Mouse (Mus musculus): ENCODE data around the gene Ppp1r8. TPM values are rescaled to one million over a fixed set of nuclear protein-coding genes. Genes with fewer than 3 reads are reported as not detected.

The Ppp1r8 gene
- polyA plus RNA-seq, 1 experiment: 59.9 TPM

DNA sequence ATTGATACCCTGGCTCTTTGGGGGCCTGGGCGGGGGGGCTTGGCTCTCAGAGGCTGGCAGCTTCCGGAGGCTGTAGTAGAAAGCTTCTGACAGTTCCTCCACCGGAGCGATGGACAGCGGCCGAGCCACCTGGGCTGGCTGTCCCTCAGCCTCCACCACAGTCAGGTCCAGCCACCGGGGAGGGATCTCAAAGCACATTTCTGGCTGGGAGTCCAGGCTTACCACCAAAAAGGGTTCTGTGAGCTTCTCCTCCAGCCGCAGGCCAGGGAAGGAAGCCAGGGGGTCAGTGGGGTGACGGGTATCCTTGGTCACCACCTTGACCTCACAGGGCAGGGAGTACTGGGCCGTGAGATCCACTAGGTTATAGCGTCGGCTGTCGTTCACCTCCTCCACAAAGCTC, 57.7 kb downstream of the Ppp1r8 start:
- Histone ChIP-seq H3K4me3 (ENCODE audit: insufficient read depth, low read length) (no peak overlapping the region), H3K4me1 (ENCODE audit: control insufficient read depth, insufficient read depth, low read length) (no peaks in the 10 kb centered on the region), H3K27ac (ENCODE audit: insufficient read depth, low read length) (no peak overlapping the region)
- no peak for TF ChIP-seq POLR2A (IDR thresholded peaks at IDR 0.05; ENCODE audit: low read depth, low read length)
- TF ChIP-seq CTCF (IDR thresholded peaks at IDR 0.05; ENCODE audit: borderline replicate concordance, insufficient read depth, low read length): no peak

DNA sequence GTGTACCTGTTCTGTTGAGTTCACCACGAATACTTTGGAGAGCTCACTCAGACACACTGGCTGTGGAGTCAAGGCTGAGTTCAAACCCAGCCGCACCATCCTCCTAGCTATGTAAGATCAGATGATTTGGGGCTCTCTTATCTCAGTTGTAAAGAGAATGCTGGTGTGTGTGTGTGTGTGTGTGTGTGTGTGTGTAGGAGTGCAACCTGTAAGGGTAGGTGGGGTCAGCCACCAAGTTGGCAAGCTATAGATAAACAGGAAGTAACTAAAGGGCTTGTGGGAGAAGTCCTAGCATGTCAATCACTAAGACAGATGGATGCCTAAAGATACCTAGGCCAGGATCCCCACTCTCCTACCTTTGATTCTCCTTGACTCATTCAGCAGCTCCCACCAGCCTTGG, 59.2 kb downstream of the Ppp1r8 start:
- Histone ChIP-seq H3K4me1 (ENCODE audit: control insufficient read depth, insufficient read depth, low read length) (no peaks in the 10 kb centered on the region), H3K4me3 (ENCODE audit: insufficient read depth, low read length) (no peak overlapping the region), H3K27ac (ENCODE audit: insufficient read depth, low read length) (no peak overlapping the region)
- TF ChIP-seq CTCF (IDR thresholded peaks at IDR 0.05; ENCODE audit: borderline replicate concordance, insufficient read depth, low read length) (no peak), POLR2A (IDR thresholded peaks at IDR 0.05; ENCODE audit: low read depth, low read length) (no peak)

GRCm38 (mm10) chr4:132780288-132780687, 62.7 kb downstream of the Ppp1r8 start:
- Histone ChIP-seq H3K27ac (ENCODE audit: insufficient read depth, low read length) (no peak overlapping the region), H3K4me3 (ENCODE audit: insufficient read depth, low read length) (no peak overlapping the region), H3K4me1 (ENCODE audit: control insufficient read depth, insufficient read depth, low read length) (no peaks in the 10 kb centered on the region)
- TF ChIP-seq CTCF (IDR thresholded peaks at IDR 0.05; ENCODE audit: borderline replicate concordance, insufficient read depth, low read length) (no peak), POLR2A (IDR thresholded peaks at IDR 0.05; ENCODE audit: low read depth, low read length) (no peak)

GRCm38 (mm10) chr4:132778562-132779201, 64.3 kb downstream of the Ppp1r8 start:
- no peak overlapping the region for H3K27ac ChIP-seq (ENCODE audit: insufficient read depth, low read length)
- no peak overlapping the region for H3K4me3 ChIP-seq (ENCODE audit: insufficient read depth, low read length)
- TF ChIP-seq POLR2A (IDR thresholded peaks at IDR 0.05; ENCODE audit: low read depth, low read length) (no peak), CTCF (IDR thresholded peaks at IDR 0.05; ENCODE audit: borderline replicate concordance, insufficient read depth, low read length) (no peak)
- no peaks in the 10 kb centered on the region for H3K4me1 ChIP-seq (ENCODE audit: control insufficient read depth, insufficient read depth, low read length)

Other genes starting within 250 kb of the Ppp1r8 start
- gene Eya3, start 204.2 kb downstream of the Ppp1r8 start, polyA plus RNA-seq (2011; ENCODE audit: insufficient read length, low read depth, missing spikeins): 51.6 and 55.7 TPM in 2 replicates
- gene Xkr8, start 110.6 kb downstream of the Ppp1r8 start, polyA plus RNA-seq (2011; ENCODE audit: insufficient read length, low read depth, missing spikeins): 5.3 and 10.2 TPM in 2 replicates
- 2.7 and 2.9 TPM in 2 replicates for gene Smpdl3b, start 85.9 kb downstream of the Ppp1r8 start, polyA plus RNA-seq (2011; ENCODE audit: insufficient read length, low read depth, missing spikeins)
- gene Rpa2, start 74.8 kb downstream of the Ppp1r8 start, polyA plus RNA-seq (2011; ENCODE audit: insufficient read length, low read depth, missing spikeins): 16.9 and 20.2 TPM in 2 replicates
- gene Themis2, start 46.8 kb downstream of the Ppp1r8 start, polyA plus RNA-seq (2011; ENCODE audit: insufficient read length, low read depth, missing spikeins): 0.16 TPM in 1 of 2 replicates, not detected in the other
- 71.8 and 72.4 TPM in 2 replicates for gene Stx12, start 41.3 kb upstream of the Ppp1r8 start, polyA plus RNA-seq (2011; ENCODE audit: insufficient read length, low read depth, missing spikeins)
- 33.5 and 38.8 TPM in 2 replicates for gene Fam76a, start 79.4 kb upstream of the Ppp1r8 start, polyA plus RNA-seq (2011; ENCODE audit: insufficient read length, low read depth, missing spikeins)
- gene Fgr, start 130.9 kb upstream of the Ppp1r8 start, polyA plus RNA-seq (2011; ENCODE audit: insufficient read length, low read depth, missing spikeins): not detected in 2 replicates
- gene Ahdc1, start 168.1 kb upstream of the Ppp1r8 start, polyA plus RNA-seq (2011; ENCODE audit: insufficient read length, low read depth, missing spikeins): 37.5 and 46.0 TPM in 2 replicates